ENCODE assay signal across 7 mouse cellular contexts in genomic region chr17:14545822-14546473, GRCm38 (mm10).
A peak's percentile ranks its signal among the peaks of the same experiment; 100 is the strongest.
DNase-seq lines count a peak whose midpoint lies in the region; ATAC-seq and TF ChIP-seq lines count a peak whose summit lies in the region.

No protein-coding gene starts in this region.

- TF ChIP-seq CTCF in spleen, adult 2 months (IDR thresholded peaks at IDR 0.05; ENCODE audit: extremely low read depth, insufficient read depth, insufficient read length, insufficient replicate concordance) = peak; percentile 9; the same call in 1 of the 2 replicates

- H3K27ac ChIP-seq in hindbrain, embryonic 10.5 days = no peak overlapping the region
- no peak overlapping the region for H3K27ac ChIP-seq in midbrain, embryonic 12.5 days (replicated peaks)
- no peak overlapping the region for H3K27ac ChIP-seq in spleen, adult 2 months (ENCODE audit: insufficient read depth, low read length)

- H3K4me3 ChIP-seq in hindbrain, embryonic 10.5 days = no peak overlapping the region
- no peak overlapping the region for H3K4me3 ChIP-seq in midbrain, embryonic 12.5 days
- H3K4me3 ChIP-seq in spleen, adult 2 months (ENCODE audit: extremely low read depth, insufficient read depth, insufficient read length) = no peak overlapping the region

- H3K9ac ChIP-seq in midbrain, embryonic 12.5 days (replicated peaks) = no peak overlapping the region

- TF ChIP-seq POLR2A in spleen, adult 2 months (IDR thresholded peaks at IDR 0.05; ENCODE audit: low read depth, low read length) = no peak

- DNase-seq in ZHBTc4 (ENCODE audit: low read depth, low spot score) = peak; percentile 83
- peak; percentile 17 for DNase-seq in cerebellum, adult 8-10 months
- DNase-seq in hindbrain, embryonic 10.5 days (ENCODE audit: low spot score) = peak; percentile 75
- peak; percentile 60 to 61 for DNase-seq in left cerebral cortex, adult 8-10 months (ENCODE audit: low spot score in 2 of 2)
- no peak for DNase-seq in spleen, adult 2 months (ENCODE audit: low read depth in 1 of 2, low spot score in 2 of 2)

- no peaks in the 10 kb centered on the region for H3K36me3 ChIP-seq in hindbrain, embryonic 10.5 days
- H3K36me3 ChIP-seq in midbrain, embryonic 12.5 days = no peaks in the 10 kb centered on the region
- no peaks in the 10 kb centered on the region for H3K36me3 ChIP-seq in spleen, adult 2 months (ENCODE audit: control insufficient read depth, insufficient read depth, low read length)

- ATAC-seq in frontal cortex, adult (ENCODE audit: low TSS enrichment) = peak; percentile 82
- ATAC-seq in midbrain, embryonic 12.5 days (ENCODE audit: low FRiP score, low read depth) = 0 out of 2 replicates have a peak, but pooled peaks have one; percentile 30

- WGBS in hindbrain, embryonic 10.5 days = 35% methylated on average over 16 of the region's 16 CpGs
- WGBS in midbrain, embryonic 12.5 days = 36% methylated on average over 16 of the region's 16 CpGs
- 26% methylated on average over 16 of the region's 16 CpGs for WGBS in spleen, adult 2 months

- H3K4me1 ChIP-seq in hindbrain, embryonic 10.5 days (replicated peaks) = no peaks in the 10 kb centered on the region
- H3K4me1 ChIP-seq in midbrain, embryonic 12.5 days = no peaks in the 10 kb centered on the region
- H3K4me1 ChIP-seq in spleen, adult 2 months (ENCODE audit: control insufficient read depth, insufficient read depth, insufficient read length) = no peaks in the 10 kb centered on the region

- no peak overlapping the region for H3K4me2 ChIP-seq in midbrain, embryonic 12.5 days (replicated peaks)

- H3K27me3 ChIP-seq in hindbrain, embryonic 10.5 days (ENCODE audit: insufficient read depth, poor library complexity, severe bottlenecking) = no peaks in the 10 kb centered on the region
- no peaks in the 10 kb centered on the region for H3K27me3 ChIP-seq in midbrain, embryonic 12.5 days
- H3K27me3 ChIP-seq in spleen, adult 2 months (ENCODE audit: control insufficient read depth, insufficient read depth, low read length) = no peaks in the 10 kb centered on the region

- H3K9me3 ChIP-seq in hindbrain, embryonic 10.5 days = peaks cover 14% of the 10 kb centered on the region; the same call in 1 of the 2 replicates
- H3K9me3 ChIP-seq in midbrain, embryonic 12.5 days = peaks cover 6% of the 10 kb centered on the region; the same call in 1 of the 2 replicates

Comparison
In these comparisons a context has a peak if more than half of its experiments do, and no peak if none do; other contexts are left out.
1. DNase-seq: peak in ZHBTc4 (single experiment), cerebellum, adult 8-10 months (single experiment), hindbrain, embryonic 10.5 days (single experiment) and left cerebral cortex, adult 8-10 months (2 of 2); none in spleen, adult 2 months (0 of 2).